Mouse (Mus musculus) hematopoietic multipotent progenitor cell, adult 10-12 weeks (in vitro differentiated cells): Measurements from ENCODE around the gene Tpk1. TPM values are rescaled to one million over a fixed set of nuclear protein-coding genes. Genes with fewer than 3 reads are reported as not detected.

Experiments used
- polyA plus RNA-seq: library from polyadenylated mRNA; stranded (reverse); fragments of >175 nt; gene quantifications from 2 replicates; pipeline ENCODE4 v1.2.3, GENCODE M21; 2012; ENCODE audit warnings: low replicate concordance

Tpk1 gene
- 2.1 and 4.1 TPM in 2 replicates for polyA plus RNA-seq

GRCm38 (mm10) chr6:43665677-43666546 lies at the start of gene Tpk1:
Gene Tpk1 (minus strand): TSS chr6:43666278.

GRCm38 (mm10) chr6:43309454-43309853 lies 356.6 kb downstream of the Tpk1 start, which contains the start of gene Nobox:
Gene Nobox (minus strand): TSS chr6:43309554.

